Comparison of ENCODE assay signal across 10 mouse cellular contexts in genomic region chr4:144957186-144957585, GRCm38 (mm10).
DNase-seq lines count a peak whose midpoint lies in the region; ATAC-seq and TF ChIP-seq lines count a peak whose summit lies in the region.
"Had no signal": no experiment of that assay in that cellular context is flagged by ENCODE, and none has a peak within 500 bp of the region (broad histone marks: within the 10 kb centered on the region; RNA-seq: fewer than 3 reads in every experiment).

No protein-coding gene starts in this region.

- peaks cover 26% of the 10 kb centered on the region for H3K4me1 ChIP-seq in kidney, adult 2 months (ENCODE audit: control insufficient read depth, insufficient read depth, low read length)
- peaks cover 15% of the 10 kb centered on the region for H3K4me1 ChIP-seq in liver, postnatal 0 days (ENCODE audit: insufficient read depth)
- H3K4me1 ChIP-seq: midbrain, embryonic 12.5 days had no signal

- WGBS in kidney, adult 2 months: 42% methylated on average over 4 of the region's 4 CpGs
- 62% methylated on average over 4 of the region's 4 CpGs for WGBS in liver, postnatal 0 days (ENCODE audit: insufficient replicate concordance)

- H3K4me2 ChIP-seq in liver, postnatal 0 days (ENCODE audit: low read depth, low read length): no peak overlapping the region
- H3K4me2 ChIP-seq: hindbrain, embryonic 14.5 days; midbrain, embryonic 12.5 days had no signal

- peak overlapping the region; percentile 89 for H3K27ac ChIP-seq in kidney, adult 2 months (ENCODE audit: insufficient read depth, low read depth, low read length)
- peak overlapping the region; percentile 95 for H3K27ac ChIP-seq in liver, postnatal 0 days (ENCODE audit: low read depth)
- H3K27ac ChIP-seq: hindbrain, embryonic 14.5 days; midbrain, embryonic 12.5 days had no signal

- no peaks in the 10 kb centered on the region for H3K36me3 ChIP-seq in kidney, adult 2 months (ENCODE audit: control insufficient read depth, insufficient read depth, low read length)
- H3K36me3 ChIP-seq in liver, postnatal 0 days (replicated peaks; ENCODE audit: insufficient read depth, low read length): no peaks in the 10 kb centered on the region
- H3K36me3 ChIP-seq: G1E; midbrain, embryonic 12.5 days had no signal

- peak; percentile 82 for TF ChIP-seq EP300 in liver, postnatal 0 days (IDR thresholded peaks at IDR 0.05; ENCODE audit: low read depth)

- H3K9me3 ChIP-seq in liver, postnatal 0 days (ENCODE audit: low read length): no peaks in the 10 kb centered on the region
- H3K9me3 ChIP-seq: G1E; midbrain, embryonic 12.5 days had no signal

- no peaks in the 10 kb centered on the region for H3K27me3 ChIP-seq in kidney, adult 2 months (replicated peaks; ENCODE audit: control insufficient read depth, insufficient read depth, low read length)
- no peaks in the 10 kb centered on the region for H3K27me3 ChIP-seq in liver, postnatal 0 days (ENCODE audit: insufficient read depth, low read length)
- H3K27me3 ChIP-seq: midbrain, embryonic 12.5 days had no signal

- no peak for TF ChIP-seq CTCF in kidney, adult 2 months (conservative IDR thresholded peaks at IDR 0.05; ENCODE audit: insufficient read depth, insufficient read length, low read depth, low read length)
- TF ChIP-seq CTCF in liver, postnatal 0 days (IDR thresholded peaks at IDR 0.05; ENCODE audit: low read depth): no peak

- peak; percentile 80 for ATAC-seq in liver, postnatal 0 days
- no peak for ATAC-seq in erythroid progenitor cell, adult 5-6 weeks (replicated peaks; ENCODE audit: low FRiP score, poor library complexity, severe bottlenecking)

- peak; percentile 82 for DNase-seq in urinary bladder, postnatal 14 days (ENCODE audit: low spot score)
- no peak for DNase-seq in urinary bladder, postnatal 4 days (ENCODE audit: low spot score in 2 of 2)
- DNase-seq in kidney, adult 2 months: peak; percentile 94
- peak; percentile 77 for DNase-seq in liver, postnatal 0 days
- DNase-seq in right cerebral cortex, adult 2 months (ENCODE audit: low spot score in 2 of 2): no peak
- DNase-seq in natural killer cell, adult 2 months (ENCODE audit: low spot score in 2 of 2): no peak

- no peak overlapping the region for H3K9ac ChIP-seq in liver, postnatal 0 days (replicated peaks)
- H3K9ac ChIP-seq: hindbrain, embryonic 14.5 days; midbrain, embryonic 12.5 days had no signal

- no peak overlapping the region for H3K4me3 ChIP-seq in kidney, adult 2 months (ENCODE audit: insufficient read depth, low read depth, low read length)
- H3K4me3 ChIP-seq in liver, postnatal 0 days (ENCODE audit: low read depth, low read length): no peak overlapping the region
- H3K4me3 ChIP-seq: midbrain, embryonic 12.5 days had no signal

- TF ChIP-seq POLR2A in kidney, adult 2 months (IDR thresholded peaks at IDR 0.05; ENCODE audit: low read depth, low read length): no peak

Comparison
In these comparisons a context has a peak if more than half of its experiments do, and no peak if none do; other contexts are left out.
1. DNase-seq: peak in urinary bladder, postnatal 14 days (single experiment), kidney, adult 2 months (single experiment) and liver, postnatal 0 days (single experiment); none in urinary bladder, postnatal 4 days (0 of 2), right cerebral cortex, adult 2 months (0 of 2) and natural killer cell, adult 2 months (0 of 2).